Mouse (Mus musculus): Measurements from ENCODE around the gene Kcnj4.
A peak's percentile ranks its signal among the peaks of the same experiment; 100 is the strongest.

Kcnj4 gene

DNA sequence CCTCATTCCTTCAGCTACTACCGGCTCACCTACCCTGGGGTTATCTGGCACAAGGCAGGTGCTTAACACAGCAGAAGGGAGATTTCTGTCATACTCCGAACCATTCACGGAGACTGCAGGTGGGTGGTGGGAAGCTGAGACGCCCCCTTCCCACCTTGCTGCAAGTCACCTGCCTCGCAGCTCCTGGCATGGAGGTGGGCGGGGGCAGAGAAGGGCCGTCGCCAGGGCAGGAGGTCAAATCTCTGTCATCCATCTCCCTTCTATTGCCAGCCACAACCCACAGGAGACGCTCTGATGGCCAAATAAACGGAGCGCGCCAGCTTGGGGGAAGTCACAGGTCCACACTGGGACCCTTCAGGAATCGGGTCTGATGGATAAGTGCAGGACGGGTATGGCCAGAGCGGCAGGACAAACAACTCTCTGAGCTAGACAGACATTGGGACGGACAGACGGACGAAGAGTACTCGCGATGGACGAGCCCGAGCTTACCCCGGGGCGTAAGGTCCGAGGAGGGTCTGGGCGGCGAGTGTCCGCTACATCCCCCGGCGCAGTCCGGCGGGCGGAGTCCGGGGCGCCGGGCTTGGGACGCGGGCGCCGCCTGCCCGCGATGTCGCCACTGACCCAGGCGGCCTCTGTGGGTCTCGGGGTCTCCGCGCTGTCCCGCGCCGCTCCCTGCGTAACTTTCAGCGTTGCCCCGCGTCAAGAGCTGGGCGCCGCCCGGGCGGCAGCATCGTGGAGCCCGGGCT, at the start of gene Kcnj4:
TSS of gene Kcnj4 (minus strand) at position 535 of the 746 bp plus-strand sequence.
- no peak for DNase-seq (ENCODE audit: low read depth, low spot score)

DNA sequence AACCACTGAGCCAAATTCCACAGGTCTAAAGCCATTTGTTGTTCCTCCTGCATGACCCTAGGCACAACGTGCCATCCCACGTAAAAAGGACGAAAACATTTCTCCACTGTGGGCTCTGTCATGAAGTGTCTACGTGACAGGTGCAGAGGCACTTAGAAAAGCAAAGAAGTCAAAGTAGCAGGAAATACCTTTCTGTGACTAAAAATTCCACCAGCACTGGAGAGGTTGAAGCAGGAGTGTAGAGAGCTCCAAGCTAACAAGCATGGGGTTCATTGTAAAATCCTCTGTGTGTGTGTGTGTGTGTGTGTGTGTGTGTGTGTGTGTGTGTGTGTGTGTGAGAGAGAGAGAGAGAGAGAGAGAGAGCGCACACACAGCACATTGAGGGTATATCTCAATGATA, 47.5 kb upstream of the Kcnj4 start:
- DNase-seq (ENCODE audit: low read depth, low spot score): no peak

DNA sequence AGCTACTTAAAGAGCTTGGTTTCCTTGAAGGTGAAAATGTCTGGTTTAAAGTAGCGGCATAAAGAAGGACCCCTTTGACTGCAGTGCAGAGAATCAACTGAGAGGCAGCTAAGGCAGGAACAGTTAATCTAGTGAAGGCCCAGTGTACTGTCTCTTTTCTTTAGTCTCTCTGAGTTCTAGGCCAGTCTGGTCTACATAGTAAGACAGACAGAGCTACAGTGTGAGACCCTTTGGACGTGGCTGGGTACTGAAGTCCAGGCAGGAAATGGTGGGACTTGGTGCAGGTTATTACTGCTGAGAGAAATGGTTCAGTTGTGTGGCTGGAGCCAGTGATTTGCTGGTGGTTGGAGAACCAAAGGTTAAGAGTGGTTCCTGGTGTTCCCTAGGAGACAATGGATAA, 43.2 kb upstream of the Kcnj4 start:
- no peak for DNase-seq (ENCODE audit: low read depth, low spot score)

DNA sequence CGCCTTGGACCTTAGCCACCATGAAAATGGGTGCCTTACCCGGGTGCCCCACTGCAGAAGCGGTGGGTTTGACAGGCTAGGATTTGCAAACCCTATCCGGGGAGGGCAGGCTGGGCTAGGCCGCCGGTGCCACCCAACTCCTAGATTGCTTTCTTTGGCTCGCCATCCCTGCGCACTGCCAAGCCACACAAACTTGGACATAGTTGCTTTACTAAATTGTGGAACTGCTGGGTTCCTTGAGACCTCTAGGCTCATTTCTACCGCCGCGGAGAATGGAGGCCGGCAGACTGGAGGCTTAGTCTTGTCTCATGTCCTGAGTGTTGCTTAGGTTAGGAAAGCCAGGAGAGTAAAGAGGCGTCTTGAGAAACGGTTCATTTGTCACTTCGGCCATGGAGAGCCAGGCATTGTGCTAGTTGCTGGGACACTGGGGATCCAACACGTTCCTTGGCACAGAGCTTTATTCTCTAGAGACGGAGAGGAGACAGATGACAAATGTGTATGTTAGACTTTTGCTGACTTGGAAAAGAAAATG, 42.3 kb upstream of the Kcnj4 start:
- no peak for DNase-seq (ENCODE audit: low read depth, low spot score)

DNA sequence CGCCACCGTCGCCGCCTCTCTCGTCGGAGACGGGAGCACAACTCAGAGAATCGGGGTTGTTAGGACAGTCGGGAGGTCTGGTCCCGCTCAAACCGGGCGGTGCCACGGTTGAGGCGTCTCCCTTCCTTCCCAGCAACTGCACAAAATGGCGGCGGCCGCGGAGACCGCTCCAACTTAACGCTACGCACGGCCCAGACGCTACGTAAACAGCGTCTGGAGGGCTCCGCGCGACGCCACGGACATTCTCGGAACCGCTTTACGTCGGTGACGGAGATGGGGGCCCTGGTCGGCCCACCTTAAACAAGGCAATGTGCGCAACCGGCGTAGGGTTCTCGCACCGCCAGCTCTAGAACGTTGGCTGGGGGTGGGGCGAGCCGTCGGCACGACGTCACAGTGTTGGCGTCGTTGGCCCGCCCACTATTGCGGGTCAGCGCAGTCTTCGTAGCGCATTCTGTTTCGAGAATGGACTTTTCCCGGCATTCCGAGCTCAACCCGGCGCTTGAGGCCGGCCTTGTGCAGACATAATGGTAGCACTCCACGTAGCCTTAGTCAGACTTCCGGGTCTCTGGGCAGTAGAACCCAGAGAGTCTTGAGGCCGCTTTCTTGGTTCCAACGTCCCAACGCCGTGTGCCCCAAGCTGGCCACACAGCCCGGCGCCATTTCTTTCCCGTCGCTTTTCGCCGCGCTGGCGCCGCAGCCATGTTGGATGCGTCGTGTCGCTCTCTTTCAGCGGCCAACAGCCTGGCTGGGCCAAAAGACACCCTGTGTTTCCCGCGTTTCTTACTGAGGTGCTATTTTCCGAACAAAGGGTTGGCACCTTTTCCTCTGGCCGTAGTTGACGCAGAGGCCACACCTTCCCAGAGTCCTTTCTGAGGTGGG, 41.6 kb upstream of the Kcnj4 start, which contains the start of gene Ddx17:
TSS of gene Ddx17 (minus strand) at position 332 of the 879 bp plus-strand sequence.
- DNase-seq (ENCODE audit: low read depth, low spot score): peak; percentile 99

DNA sequence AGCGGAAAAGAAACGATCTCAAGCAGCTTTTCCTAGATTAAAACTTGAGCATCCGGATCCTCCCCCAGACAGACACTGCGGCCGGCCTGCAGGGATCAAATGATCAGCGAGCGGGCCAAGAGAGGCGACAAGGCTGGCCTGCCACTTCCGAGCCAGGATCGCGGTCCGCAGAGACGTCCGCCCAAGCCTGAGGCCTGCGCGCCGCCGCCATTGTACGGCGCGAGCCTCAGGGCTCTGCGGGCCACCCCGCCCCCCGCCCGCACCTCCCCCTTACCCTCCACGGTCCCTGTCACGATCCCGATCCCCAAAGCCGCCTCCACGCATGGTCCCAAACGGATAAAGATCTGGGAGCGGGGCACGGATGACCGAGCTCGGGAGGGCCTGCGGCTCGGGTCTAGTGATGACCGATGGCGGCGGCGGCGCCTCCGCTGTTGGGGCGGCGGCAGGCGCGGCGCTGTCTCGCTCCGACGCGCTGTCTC, 40.9 kb upstream of the Kcnj4 start:
- peak; percentile 75 for DNase-seq (ENCODE audit: low read depth, low spot score)

DNA sequence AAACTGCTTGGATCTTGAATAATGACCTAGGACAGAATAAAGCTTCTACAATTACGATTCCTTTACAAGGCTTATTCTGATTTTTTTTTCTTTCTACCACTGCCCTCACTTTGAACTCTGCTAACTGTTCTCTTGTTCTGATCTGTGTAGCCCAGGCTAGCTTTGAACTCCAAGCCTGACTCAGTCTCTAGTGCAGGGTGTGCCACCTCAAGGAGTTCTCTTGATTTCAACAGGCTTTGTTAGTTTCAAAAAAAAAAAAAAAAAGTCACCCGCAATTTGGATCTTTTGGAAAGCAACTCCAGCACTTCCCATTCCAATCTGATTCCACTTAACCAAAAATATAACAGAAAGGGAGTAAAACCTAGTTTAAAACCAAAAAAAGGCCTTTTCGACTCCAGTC, 40.5 kb upstream of the Kcnj4 start:
- no peak for DNase-seq (ENCODE audit: low read depth, low spot score)

DNA sequence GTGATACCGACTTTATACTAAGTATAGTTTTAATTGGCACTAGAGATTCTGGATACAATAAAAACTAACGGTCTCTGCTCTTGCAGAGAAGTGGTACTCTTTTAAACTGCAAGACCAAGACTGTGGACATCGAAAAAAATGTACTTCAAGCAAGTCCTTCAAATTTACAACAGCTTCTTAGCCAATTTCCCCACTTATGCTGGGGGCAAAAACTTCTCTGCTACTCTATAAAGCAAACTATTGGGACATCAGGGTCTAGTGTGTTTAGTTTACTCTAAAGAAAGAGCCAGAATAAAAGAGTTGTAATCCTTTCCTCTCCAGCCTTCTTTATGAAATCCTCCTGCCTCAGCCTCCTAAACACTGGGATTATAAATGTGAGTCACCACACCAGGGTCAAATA, 38.9 kb upstream of the Kcnj4 start:
- no peak for DNase-seq (ENCODE audit: low read depth, low spot score)

DNA sequence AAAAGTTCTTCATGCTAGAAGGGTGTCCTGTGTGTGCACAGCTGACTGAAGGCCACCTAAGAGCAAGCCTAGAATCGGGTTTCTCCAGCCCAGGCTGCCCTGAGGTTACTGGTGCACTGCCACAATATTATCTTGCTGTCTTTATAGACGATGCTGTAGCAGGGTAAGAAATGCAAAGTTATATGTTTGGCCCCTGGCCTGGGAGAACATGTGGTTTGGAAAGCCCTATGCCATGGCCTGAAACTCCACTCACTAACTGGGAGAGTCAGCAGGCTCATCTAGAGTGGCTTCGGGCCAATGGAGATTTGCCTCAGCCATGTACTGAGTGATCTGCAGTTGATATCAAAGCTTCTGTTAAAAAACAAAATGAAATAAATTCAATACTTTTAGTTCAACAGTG, 28.8 kb upstream of the Kcnj4 start:
- no peak for DNase-seq (ENCODE audit: low read depth, low spot score)

DNA sequence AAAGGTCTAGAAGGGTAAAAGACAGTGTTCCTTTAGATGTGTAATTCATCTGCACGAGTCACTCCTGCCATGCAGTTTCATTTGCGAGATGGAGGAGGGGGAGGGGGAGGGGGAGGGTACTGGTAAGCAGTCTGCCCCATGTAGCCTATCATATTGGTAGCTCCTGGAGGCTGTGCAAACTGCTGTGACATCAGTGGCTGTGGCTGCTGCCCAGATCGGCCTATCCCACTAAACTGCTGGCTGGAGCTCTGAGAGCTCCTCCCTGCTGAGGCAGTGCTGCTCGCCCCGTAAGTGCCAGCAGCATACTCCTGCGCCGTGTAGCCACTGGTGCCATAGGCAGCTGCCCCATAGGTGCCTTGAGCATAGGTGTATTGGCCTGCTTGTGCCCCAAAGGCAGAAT, 24.9 kb upstream of the Kcnj4 start:
- no peak for DNase-seq (ENCODE audit: low read depth, low spot score)

DNA sequence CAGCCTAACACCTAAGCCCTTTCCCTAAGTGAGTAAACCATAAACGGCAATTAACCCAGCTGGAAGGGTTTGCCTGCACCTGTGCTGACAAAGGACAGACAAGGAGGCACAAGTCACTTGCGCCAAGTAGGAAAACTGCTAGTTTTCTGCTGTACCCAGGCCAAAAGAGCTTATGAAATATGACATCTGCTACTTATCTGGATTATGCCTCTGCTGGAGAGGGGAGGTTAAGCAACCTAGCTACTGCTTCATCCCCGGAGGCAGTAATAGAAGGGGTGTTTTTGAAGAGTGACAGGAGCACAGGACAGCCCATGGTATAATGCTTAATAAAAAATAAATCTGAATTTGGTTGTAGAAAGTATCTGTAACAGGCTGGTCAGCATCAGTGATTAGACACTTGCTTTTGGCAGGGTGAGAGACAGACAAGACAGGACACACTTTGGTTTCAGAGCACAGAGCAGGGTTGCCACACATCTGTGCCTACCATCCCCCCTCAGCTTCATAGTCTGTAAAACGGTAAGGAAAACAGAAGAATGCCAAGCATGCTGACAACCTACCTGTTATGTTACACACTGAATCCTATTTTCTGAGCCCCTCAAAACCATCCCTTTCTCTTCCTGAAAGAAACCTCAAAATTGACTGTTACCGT, 23.1 kb upstream of the Kcnj4 start:
- DNase-seq (ENCODE audit: low read depth, low spot score): no peak

DNA sequence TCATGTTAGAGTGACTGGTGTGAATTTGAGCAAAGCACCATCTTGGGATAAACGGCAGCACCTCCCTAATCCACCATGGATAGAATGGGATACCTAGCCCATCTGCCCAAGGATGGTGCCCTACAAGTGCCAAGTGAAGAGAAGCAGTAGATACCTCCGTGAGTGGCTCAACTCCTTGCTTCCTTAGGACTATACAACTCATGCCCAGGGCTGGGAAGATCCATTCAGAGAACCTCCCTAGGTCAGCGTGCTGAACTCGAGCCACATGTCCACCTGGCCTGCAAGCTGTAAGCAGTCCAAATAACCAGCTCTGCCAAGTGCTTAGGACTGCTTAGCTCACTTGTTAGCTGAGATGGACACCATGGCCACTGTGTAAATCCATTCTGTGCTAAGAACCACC, 22.2 kb upstream of the Kcnj4 start:
- DNase-seq (ENCODE audit: low read depth, low spot score): peak; percentile 73

DNA sequence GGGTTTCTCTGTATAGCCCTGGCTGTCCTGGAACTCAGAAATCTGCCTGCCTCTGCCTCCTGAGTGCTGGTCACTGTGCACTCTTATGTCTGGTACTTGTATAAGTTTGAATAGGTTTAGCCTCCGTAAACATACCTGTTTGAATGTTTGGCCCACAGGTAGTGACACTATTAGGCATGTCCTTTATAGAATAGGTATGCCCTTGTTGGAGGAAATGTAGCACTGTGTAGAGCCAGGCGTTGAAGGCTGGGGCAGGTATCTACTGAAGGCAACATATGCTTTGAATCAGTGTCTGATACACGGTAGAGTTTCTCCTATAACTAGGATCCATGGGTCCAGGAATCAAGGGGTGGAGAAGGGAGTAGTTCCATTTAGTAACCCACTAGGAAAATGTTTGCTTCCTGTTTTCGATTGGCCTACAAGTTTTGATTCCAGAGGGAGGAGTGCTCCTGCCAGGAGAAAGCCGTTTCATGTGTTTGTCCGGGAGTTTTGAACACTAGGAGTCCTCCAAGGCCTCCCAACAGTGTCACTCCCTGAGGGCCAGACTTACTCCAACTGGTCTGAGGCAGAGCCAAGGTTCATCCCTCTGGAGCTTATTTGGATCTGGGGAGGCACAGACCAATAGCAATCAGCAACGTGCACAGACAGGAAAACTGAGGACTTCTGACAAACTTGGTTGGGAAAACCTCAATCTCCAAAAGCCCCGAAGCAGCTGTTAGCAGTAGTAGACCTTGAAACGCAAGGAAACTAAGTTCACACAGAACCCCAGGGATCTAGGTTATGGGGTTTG, 21.1 kb upstream of the Kcnj4 start:
- no peak for DNase-seq (ENCODE audit: low read depth, low spot score)

DNA sequence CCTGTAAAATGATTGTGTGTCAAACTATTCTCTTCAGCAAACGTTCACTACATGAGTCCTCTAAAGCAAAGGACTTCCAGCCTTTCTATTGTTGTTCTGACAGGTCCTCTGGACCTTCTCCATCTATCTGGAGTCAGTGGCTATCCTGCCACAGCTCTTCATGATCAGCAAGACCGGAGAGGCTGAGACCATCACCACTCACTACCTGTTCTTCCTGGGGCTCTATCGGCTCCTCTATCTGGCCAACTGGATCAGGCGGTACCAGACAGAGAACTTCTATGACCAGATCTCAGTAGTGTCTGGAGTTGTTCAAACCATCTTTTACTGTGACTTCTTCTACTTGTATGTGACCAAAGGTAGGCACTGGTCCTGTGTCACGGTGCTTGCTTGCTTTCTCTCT, 20.5 kb upstream of the Kcnj4 start:
- no peak for DNase-seq (ENCODE audit: low read depth, low spot score)

DNA sequence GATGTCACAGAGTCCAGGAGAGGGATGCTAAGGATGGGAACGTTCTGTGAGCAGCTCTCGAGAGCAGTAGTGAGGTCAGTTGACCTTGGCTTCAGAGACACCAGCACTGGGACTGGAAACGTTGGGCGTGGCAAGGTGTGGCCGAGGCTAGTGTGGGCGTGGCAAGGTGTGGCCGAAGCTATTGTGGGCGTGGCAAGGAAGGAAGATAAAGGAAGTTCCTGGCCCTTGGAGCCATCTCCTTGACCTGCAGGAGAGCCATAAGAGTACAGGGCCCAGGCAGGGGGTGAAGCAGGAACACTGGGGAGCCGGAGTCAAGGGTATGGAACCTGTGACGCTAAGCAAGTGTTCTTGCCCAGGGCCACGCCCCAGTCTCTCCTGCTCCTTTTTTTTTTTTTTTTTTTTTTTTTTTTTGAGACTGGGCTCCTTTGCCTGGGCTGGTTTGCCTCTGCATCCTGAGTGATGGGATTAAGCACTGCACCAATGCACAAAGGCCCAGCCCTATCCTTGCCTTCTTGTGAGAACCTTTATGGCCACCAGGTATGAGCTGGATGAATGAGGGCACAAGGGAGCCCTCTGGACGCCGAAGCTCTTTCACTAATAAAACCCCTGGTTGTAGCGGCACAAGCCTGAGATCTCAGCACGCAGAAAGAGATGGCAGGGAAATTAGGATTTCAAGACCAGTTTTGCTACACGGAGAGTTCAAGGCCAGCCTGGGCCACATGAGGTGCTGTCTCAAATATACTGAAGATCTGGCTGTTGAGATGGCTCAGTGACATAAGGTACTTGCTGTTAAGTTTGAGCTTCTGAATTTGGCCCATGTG, 14.6 kb upstream of the Kcnj4 start:
- DNase-seq (ENCODE audit: low read depth, low spot score): no peak

DNA sequence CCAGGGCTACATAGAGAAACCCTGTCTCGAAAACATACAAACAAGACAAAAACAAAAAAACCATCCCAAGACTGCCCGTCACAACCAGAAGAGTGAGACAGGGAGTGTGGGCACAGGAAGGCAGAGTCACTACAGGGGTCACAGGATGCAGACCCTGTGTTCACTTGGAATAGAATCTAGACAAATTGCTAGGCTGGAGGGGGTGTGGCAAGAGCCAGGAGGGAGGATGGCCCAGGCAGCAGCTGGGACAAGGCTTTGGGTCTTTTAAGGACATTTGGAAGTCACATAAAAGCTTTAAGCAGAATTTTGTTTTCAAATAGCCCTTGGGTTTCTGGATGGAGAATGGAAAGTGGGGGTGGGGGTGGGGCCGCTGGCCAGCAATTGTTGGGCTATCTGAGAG, 13.5 kb upstream of the Kcnj4 start:
- no peak for DNase-seq (ENCODE audit: low read depth, low spot score)

DNA sequence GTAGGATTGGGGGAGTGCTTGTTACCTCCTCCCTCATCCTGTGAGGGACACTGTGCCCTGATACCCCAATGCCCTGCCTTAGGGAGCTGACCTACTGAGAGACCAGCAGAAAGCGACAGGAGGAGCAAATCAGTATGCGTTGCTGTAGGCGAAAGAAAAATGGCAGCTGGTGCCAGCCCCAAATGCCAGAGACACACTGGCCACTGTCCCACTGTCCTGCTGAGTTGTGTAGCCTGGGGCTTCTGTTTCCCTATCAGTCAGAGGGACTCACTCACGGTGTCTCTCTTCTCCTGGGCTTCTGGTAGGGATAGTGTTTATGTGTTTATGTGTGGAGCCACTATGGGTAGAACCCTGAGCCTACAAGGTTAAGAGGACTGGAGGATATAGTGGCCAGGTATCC, 12.7 kb upstream of the Kcnj4 start:
- no peak for DNase-seq (ENCODE audit: low read depth, low spot score)

DNA sequence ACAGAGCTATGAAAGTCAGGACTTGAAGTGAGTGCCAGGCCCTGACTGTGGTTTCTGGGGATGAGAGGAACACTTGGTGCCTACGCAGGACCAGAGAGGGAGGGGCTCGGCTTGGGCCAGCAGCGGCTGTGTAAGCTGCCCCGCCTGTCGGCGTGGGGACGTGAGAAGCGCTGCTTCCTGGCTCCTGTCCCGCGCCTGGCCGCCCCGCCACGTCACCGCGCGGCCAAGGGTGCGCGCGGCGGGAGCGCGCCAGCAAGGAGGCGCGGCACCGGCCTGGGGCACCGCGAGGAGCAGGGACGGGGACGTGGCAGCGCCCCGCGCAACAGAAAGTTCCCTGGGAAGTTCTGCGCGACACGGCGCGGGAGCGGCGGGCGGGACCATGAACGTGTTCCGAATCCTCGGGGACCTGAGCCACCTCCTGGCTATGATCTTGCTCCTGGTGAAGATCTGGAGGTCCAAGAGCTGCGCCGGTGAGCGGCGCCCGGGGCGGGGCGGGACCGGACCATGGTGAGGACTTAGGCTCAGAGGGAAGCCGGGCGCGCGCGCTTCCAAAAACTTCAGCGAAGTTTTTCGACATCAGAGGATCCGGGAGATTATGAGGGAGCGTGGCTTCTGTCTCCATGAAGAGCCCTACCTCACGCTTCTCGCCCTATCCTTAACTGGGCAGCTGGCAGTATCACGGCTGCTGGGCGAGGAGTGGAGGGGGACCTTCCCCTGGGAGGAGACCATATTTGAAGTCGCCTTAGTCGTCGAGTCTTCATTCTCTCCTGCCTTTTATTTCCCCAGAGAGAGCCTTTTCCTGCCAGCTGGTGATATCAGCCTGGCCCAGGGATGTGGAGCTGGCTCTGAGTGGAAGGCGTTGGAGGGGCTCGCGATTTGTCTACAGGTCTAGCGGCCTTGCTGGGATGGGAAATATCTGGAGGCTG, 11.4 kb upstream of the Kcnj4 start, which contains the start of gene Kdelr3:
TSS of gene Kdelr3 (plus strand) at position 241 of the 926 bp plus-strand sequence.
- DNase-seq (ENCODE audit: low read depth, low spot score): peak; percentile 77

DNA sequence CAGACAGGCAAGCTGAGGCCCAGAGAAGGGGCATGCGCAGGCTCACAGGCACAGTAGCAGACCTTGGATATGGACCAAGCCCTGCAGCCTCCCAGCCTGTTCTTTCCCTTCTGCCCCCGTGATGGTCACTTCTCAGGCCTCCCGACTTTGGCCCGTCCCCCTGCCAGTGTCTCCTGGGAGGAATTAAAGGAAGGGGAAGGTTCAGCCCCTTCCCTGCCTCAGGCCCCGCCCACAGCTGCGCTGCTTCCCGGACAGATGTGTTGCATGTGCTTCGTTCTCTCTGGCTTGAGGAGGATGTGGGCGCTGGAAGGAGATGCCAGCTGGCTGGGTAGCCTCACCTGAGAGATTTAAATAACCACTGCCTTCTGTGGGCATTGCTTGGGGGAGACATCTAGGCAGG, 8.9 kb upstream of the Kcnj4 start:
- no peak for DNase-seq (ENCODE audit: low read depth, low spot score)

Measured in skeletal muscle tissue, adult 2 months (tissue).